8 mouse cellular contexts compared by ENCODE assay signal in genomic region chr2:32083159-32084011, GRCm38 (mm10). TPM values are rescaled to one million over a fixed set of nuclear protein-coding genes. Genes with fewer than 3 reads are reported as not detected.
DNase-seq lines count a peak whose midpoint lies in the region; ATAC-seq and TF ChIP-seq lines count a peak whose summit lies in the region.

No protein-coding gene starts in this region.

- H3K27ac ChIP-seq in ES-E14 (ENCODE audit: insufficient read depth, low read depth, low read length, poor library complexity, severe bottlenecking), result no peak overlapping the region
- no peak overlapping the region for H3K27ac ChIP-seq in embryonic facial prominence, embryonic 14.5 days (replicated peaks; ENCODE audit: low read depth, low read length)
- H3K27ac ChIP-seq in limb, embryonic 15.5 days, result no peak overlapping the region
- H3K27ac ChIP-seq in midbrain, embryonic 14.5 days (replicated peaks; ENCODE audit: low read depth, low read length), result no peak overlapping the region
- H3K27ac ChIP-seq in stomach, embryonic 14.5 days (ENCODE audit: low read length), result no peak overlapping the region

- H3K4me1 ChIP-seq in ES-E14 (ENCODE audit: control insufficient read depth in 2 of 2, insufficient read depth in 2 of 2, low read length in 2 of 2, poor library complexity in 1 of 2), result peaks cover 2 to 14% of the 10 kb centered on the region in 2 experiments; a peak in 3 of 4 replicates
- H3K4me1 ChIP-seq in embryonic facial prominence, embryonic 14.5 days (ENCODE audit: control insufficient read depth, insufficient read depth, low read length), result peaks cover 9% of the 10 kb centered on the region
- H3K4me1 ChIP-seq in limb, embryonic 15.5 days, result peaks cover 20% of the 10 kb centered on the region
- peaks cover 13% of the 10 kb centered on the region for H3K4me1 ChIP-seq in midbrain, embryonic 14.5 days (ENCODE audit: control insufficient read depth, insufficient read depth, low read length)
- peaks cover 10% of the 10 kb centered on the region for H3K4me1 ChIP-seq in stomach, embryonic 14.5 days (ENCODE audit: control insufficient read depth, insufficient read depth, low read length)

- intact Hi-C loops in heart, postnatal 14 days (cut with DNase I), result loop anchor here (2.0 kb wide), 1 partner anchor 47 kb away; no protein-coding TSS in a partner anchor

- peak overlapping the region; percentile 75 to 77 for H3K4me3 ChIP-seq in ES-E14 (ENCODE audit: insufficient read depth in 1 of 2, low read depth in 1 of 2, low read length in 2 of 2, poor library complexity in 1 of 2, severe bottlenecking in 1 of 2)
- H3K4me3 ChIP-seq in embryonic facial prominence, embryonic 14.5 days (ENCODE audit: low read depth, low read length), result peak overlapping the region; percentile 63
- peak overlapping the region; percentile 63 for H3K4me3 ChIP-seq in limb, embryonic 15.5 days
- H3K4me3 ChIP-seq in midbrain, embryonic 14.5 days (replicated peaks; ENCODE audit: low read depth, low read length), result peak overlapping the region; percentile 63
- H3K4me3 ChIP-seq in stomach, embryonic 14.5 days (ENCODE audit: low read depth, low read length), result peak overlapping the region; percentile 63

- no peaks in the 10 kb centered on the region for H3K36me3 ChIP-seq in ES-E14 (ENCODE audit: control insufficient read depth, insufficient read depth, low read length, poor library complexity, severe bottlenecking)
- H3K36me3 ChIP-seq in embryonic facial prominence, embryonic 14.5 days (ENCODE audit: control insufficient read depth, insufficient read depth, low read length), result no peaks in the 10 kb centered on the region
- no peaks in the 10 kb centered on the region for H3K36me3 ChIP-seq in limb, embryonic 15.5 days
- H3K36me3 ChIP-seq in midbrain, embryonic 14.5 days (ENCODE audit: control insufficient read depth, insufficient read depth, low read length), result no peaks in the 10 kb centered on the region
- H3K36me3 ChIP-seq in stomach, embryonic 14.5 days (ENCODE audit: control insufficient read depth, insufficient read depth, low read length), result no peaks in the 10 kb centered on the region

- H3K9me3 ChIP-seq in ES-E14 (ENCODE audit: control insufficient read depth, insufficient read depth, low read depth, low read length), result no peaks in the 10 kb centered on the region
- H3K9me3 ChIP-seq in embryonic facial prominence, embryonic 14.5 days (ENCODE audit: control insufficient read depth, low read length), result no peaks in the 10 kb centered on the region
- no peaks in the 10 kb centered on the region for H3K9me3 ChIP-seq in limb, embryonic 15.5 days
- H3K9me3 ChIP-seq in midbrain, embryonic 14.5 days (ENCODE audit: control insufficient read depth, low read length), result no peaks in the 10 kb centered on the region
- no peaks in the 10 kb centered on the region for H3K9me3 ChIP-seq in stomach, embryonic 14.5 days (ENCODE audit: control insufficient read depth, low read depth, low read length)

- in situ Hi-C loops in ES-E14 (cut with MboI; ENCODE audit: low sequenced_read_pairs in 2 of 2, unreplicated experiment in 2 of 2), result no loop called here

- H3K4me2 ChIP-seq in embryonic facial prominence, embryonic 14.5 days (ENCODE audit: low read depth, low read length), result peak overlapping the region; percentile 100
- peak overlapping the region; percentile 99 for H3K4me2 ChIP-seq in limb, embryonic 15.5 days
- H3K4me2 ChIP-seq in midbrain, embryonic 14.5 days (ENCODE audit: low read length), result peak overlapping the region; percentile 99
- H3K4me2 ChIP-seq in stomach, embryonic 14.5 days (replicated peaks; ENCODE audit: low read depth, low read length), result peak overlapping the region; percentile 100

- WGBS in embryonic facial prominence, embryonic 14.5 days, result under 1% methylated on average over 53 of the region's 91 CpGs
- WGBS in limb, embryonic 15.5 days, result under 1% methylated on average over 90 of the region's 91 CpGs
- under 1% methylated on average over 91 of the region's 91 CpGs for WGBS in midbrain, embryonic 14.5 days
- WGBS in stomach, embryonic 14.5 days, result under 1% methylated on average over 89 of the region's 91 CpGs

- DNase-seq in adrenal gland, adult 18-20 months (ENCODE audit: low spot score in 2 of 2), result peak; percentile 30 to 59
- DNase-seq in adrenal gland, postnatal 4 days (ENCODE audit: low spot score in 2 of 2), result no peak
- no peak for DNase-seq in ES-E14 (ENCODE audit: low read depth, low spot score)
- DNase-seq in embryonic facial prominence, embryonic 14.5 days (ENCODE audit: low spot score), result no peak
- DNase-seq in heart, postnatal 14 days, result peak; percentile 64 to 69
- DNase-seq in midbrain, embryonic 14.5 days, result peak; percentile 39

- peak; percentile 38; the same call in 1 of the 2 replicates for ATAC-seq in embryonic facial prominence, embryonic 14.5 days (ENCODE audit: low read depth)
- ATAC-seq in limb, embryonic 15.5 days (ENCODE audit: insufficient number of reproducible peaks, low FRiP score, low TSS enrichment, low read depth), result no peak
- no peak for ATAC-seq in midbrain, embryonic 14.5 days (ENCODE audit: low FRiP score, low TSS enrichment)
- no peak for ATAC-seq in stomach, embryonic 14.5 days (ENCODE audit: insufficient number of reproducible peaks, insufficient read depth, low FRiP score, low read depth)

- H3K27me3 ChIP-seq in embryonic facial prominence, embryonic 14.5 days (replicated peaks; ENCODE audit: control insufficient read depth, insufficient read depth, low read length), result peaks cover 47% of the 10 kb centered on the region
- peaks cover 76% of the 10 kb centered on the region for H3K27me3 ChIP-seq in limb, embryonic 15.5 days
- H3K27me3 ChIP-seq in midbrain, embryonic 14.5 days (ENCODE audit: control insufficient read depth, insufficient read depth, low read length), result peaks cover 40% of the 10 kb centered on the region
- peaks cover 23% of the 10 kb centered on the region for H3K27me3 ChIP-seq in stomach, embryonic 14.5 days (ENCODE audit: control insufficient read depth, insufficient read depth, low read length)

- H3K9ac ChIP-seq in ES-E14 (ENCODE audit: insufficient read depth, low read depth, low read length, poor library complexity, severe bottlenecking), result peak overlapping the region; percentile 44
- H3K9ac ChIP-seq in embryonic facial prominence, embryonic 14.5 days (ENCODE audit: low read depth, low read length), result peak overlapping the region; percentile 60
- peak overlapping the region; percentile 35 for H3K9ac ChIP-seq in limb, embryonic 15.5 days
- H3K9ac ChIP-seq in midbrain, embryonic 14.5 days (replicated peaks; ENCODE audit: low read length), result peak overlapping the region; percentile 49; the same call in 1 of the 2 replicates
- H3K9ac ChIP-seq in stomach, embryonic 14.5 days (replicated peaks; ENCODE audit: low read depth, low read length), result no peak overlapping the region

TF ChIP-seq in ES-E14, 5 proteins besides CTCF, POLR2A, EP300 and RAD21:
- TF ChIP-seq CHD2 (IDR thresholded peaks at IDR 0.05; ENCODE audit: low read depth, low read length), result no peak
- TF ChIP-seq ZC3H11A (IDR thresholded peaks at IDR 0.05; ENCODE audit: borderline replicate concordance, low read depth, low read length), result no peak
- no peak; the same call in 1 of the 2 replicates for TF ChIP-seq HCFC1 (IDR thresholded peaks at IDR 0.05; ENCODE audit: borderline replicate concordance, insufficient read depth, low read length)
- no peak for TF ChIP-seq MAFK (IDR thresholded peaks at IDR 0.05; ENCODE audit: insufficient read depth, low read depth, low read length)
- TF ChIP-seq ZNF384 (IDR thresholded peaks at IDR 0.05; ENCODE audit: low read depth, low read length), result no peak

RNA-seq across cellular contexts. Expression of gene Fam78a, which starts 1.3 kb away (rescaled TPM):
- total RNA-seq in adrenal gland, adult 18-20 months (2021), result 1 to 10 TPM in 1 of 2 experiments, under 1 TPM in 1; 0.99 to 2.1 TPM
- total RNA-seq in adrenal gland, postnatal 4 days (2021), result 1 to 10 TPM; 2.4 TPM
- total RNA-seq in ES-E14 (2012; rRNA removed), result 4.1 and 4.8 TPM in 2 replicates
- polyA plus RNA-seq in embryonic facial prominence, embryonic 14.5 days (2014; fragmentation: Nextera tagmentation; extraction: Ambion mirVana), result 8.2 and 8.9 TPM in 2 replicates
- 10 to 100 TPM; 22.8 to 23.9 TPM for total RNA-seq in heart, postnatal 14 days (2021)
- 4.1 and 5.3 TPM in 2 replicates for polyA plus RNA-seq in limb, embryonic 15.5 days (2015; fragmentation: Nextera tagmentation; extraction: Ambion mirVana)
- polyA plus RNA-seq in midbrain, embryonic 14.5 days (2014; fragmentation: Nextera tagmentation; extraction: Ambion mirVana), result 0.50 and 0.59 TPM in 2 replicates
- 1.2 and 1.5 TPM in 2 replicates for polyA plus RNA-seq in stomach, embryonic 14.5 days (2014; fragmentation: Nextera tagmentation; extraction: Ambion mirVana)

RNA-seq across cellular contexts. Expression of gene Plpp7, which starts 11.9 kb away (rescaled TPM):
- 1 to 10 TPM; 5.4 to 6.6 TPM for total RNA-seq in adrenal gland, adult 18-20 months (2021)
- 1 to 10 TPM; 5.5 to 6.3 TPM for total RNA-seq in adrenal gland, postnatal 4 days (2021)
- total RNA-seq in ES-E14 (2012; rRNA removed), result 1.4 and 4.3 TPM in 2 replicates
- 11.7 and 13.0 TPM in 2 replicates for polyA plus RNA-seq in embryonic facial prominence, embryonic 14.5 days (2014; fragmentation: Nextera tagmentation; extraction: Ambion mirVana)
- total RNA-seq in heart, postnatal 14 days (2021), result 10 to 100 TPM; 26.1 to 30.9 TPM
- 7.2 and 11.3 TPM in 2 replicates for polyA plus RNA-seq in limb, embryonic 15.5 days (2015; fragmentation: Nextera tagmentation; extraction: Ambion mirVana)
- 21.6 and 24.4 TPM in 2 replicates for polyA plus RNA-seq in midbrain, embryonic 14.5 days (2014; fragmentation: Nextera tagmentation; extraction: Ambion mirVana)
- polyA plus RNA-seq in stomach, embryonic 14.5 days (2014; fragmentation: Nextera tagmentation; extraction: Ambion mirVana), result 3.3 and 4.5 TPM in 2 replicates

Comparison
In these comparisons a context has a peak if more than half of its experiments do, and no peak if none do; other contexts are left out.
1. DNase-seq: peak in adrenal gland, adult 18-20 months (2 of 2), heart, postnatal 14 days (2 of 2) and midbrain, embryonic 14.5 days (single experiment); none in adrenal gland, postnatal 4 days (0 of 2), ES-E14 (single experiment) and embryonic facial prominence, embryonic 14.5 days (single experiment).
2. Peak in every context shown above with its lines, with median percentiles within 50 percentile points of each other: H3K4me3 ChIP-seq and H3K4me2 ChIP-seq.